Mouse (Mus musculus) ovary, postnatal 36 days (tissue): ENCODE measurements at regions not wholly inside any gene's neighbourhood (a gene's known extent, or its start where the extent isn't known, plus 50 kb on each side); places are given as distances from the start of the nearest gene placed in this dataset.
A peak's percentile ranks its signal among the peaks of the same experiment; 100 is the strongest.

Experiments
- DNase-seq: peaks from one replicate; pipeline ENCODE4 v3.0.0; 2022; ENCODE audit warnings: low spot score, mixed read lengths

GRCm38 (mm10) chr10:17273855-17274254, 449.2 kb upstream of the Cited2 start:
- DNase-seq, result no peak

GRCm38 (mm10) chr10:17275214-17275613, 447.8 kb upstream of the Cited2 start:
- DNase-seq, result no peak

- DNase-seq, result no peak
Measured at GRCm38 (mm10) chr10:17277911-17278310, 445.1 kb upstream of the Cited2 start.

GRCm38 (mm10) chr10:17284858-17285257, 438.2 kb upstream of the Cited2 start:
- DNase-seq, result no peak

- DNase-seq, result no peak
Measured at GRCm38 (mm10) chr10:17287141-17287540, 435.9 kb upstream of the Cited2 start.

GRCm38 (mm10) chr10:17288231-17288630, 434.8 kb upstream of the Cited2 start:
- DNase-seq, result no peak

GRCm38 (mm10) chr10:17292331-17292730, 430.7 kb upstream of the Cited2 start:
- no peak for DNase-seq

GRCm38 (mm10) chr10:17294440-17294839, 428.6 kb upstream of the Cited2 start:
- no peak for DNase-seq

GRCm38 (mm10) chr10:17295157-17295556, 427.9 kb upstream of the Cited2 start:
- DNase-seq, result no peak

GRCm38 (mm10) chr10:17299600-17299999, 423.4 kb upstream of the Cited2 start:
- DNase-seq, result peak; percentile 14

- DNase-seq, result no peak
Measured at GRCm38 (mm10) chr10:17326724-17327123, 396.3 kb upstream of the Cited2 start.

- DNase-seq, result no peak
Measured at GRCm38 (mm10) chr10:17330904-17331606, 392.0 kb upstream of the Cited2 start.

GRCm38 (mm10) chr10:17331607-17332008, 391.4 kb upstream of the Cited2 start:
- DNase-seq, result no peak

GRCm38 (mm10) chr10:17332025-17332767, 390.8 kb upstream of the Cited2 start:
- no peak for DNase-seq

GRCm38 (mm10) chr10:17332986-17333385, 390.0 kb upstream of the Cited2 start:
- no peak for DNase-seq

GRCm38 (mm10) chr10:17333676-17334075, 389.3 kb upstream of the Cited2 start:
- no peak for DNase-seq

- no peak for DNase-seq
Measured at GRCm38 (mm10) chr10:17337217-17337616, 385.8 kb upstream of the Cited2 start.

- DNase-seq, result no peak
Measured at GRCm38 (mm10) chr10:17343829-17344228, 379.2 kb upstream of the Cited2 start.

GRCm38 (mm10) chr10:17352202-17352994, 370.6 kb upstream of the Cited2 start:
- no peak for DNase-seq

- DNase-seq, result no peak
Measured at GRCm38 (mm10) chr10:17355476-17355875, 367.5 kb upstream of the Cited2 start.

GRCm38 (mm10) chr10:17356041-17356440, 367.0 kb upstream of the Cited2 start:
- DNase-seq, result no peak

- no peak for DNase-seq
Measured at GRCm38 (mm10) chr10:17362643-17363042, 360.4 kb upstream of the Cited2 start.
